Mouse (Mus musculus): Measurements from ENCODE around the gene Col4a1.

Col4a1 gene

DNA sequence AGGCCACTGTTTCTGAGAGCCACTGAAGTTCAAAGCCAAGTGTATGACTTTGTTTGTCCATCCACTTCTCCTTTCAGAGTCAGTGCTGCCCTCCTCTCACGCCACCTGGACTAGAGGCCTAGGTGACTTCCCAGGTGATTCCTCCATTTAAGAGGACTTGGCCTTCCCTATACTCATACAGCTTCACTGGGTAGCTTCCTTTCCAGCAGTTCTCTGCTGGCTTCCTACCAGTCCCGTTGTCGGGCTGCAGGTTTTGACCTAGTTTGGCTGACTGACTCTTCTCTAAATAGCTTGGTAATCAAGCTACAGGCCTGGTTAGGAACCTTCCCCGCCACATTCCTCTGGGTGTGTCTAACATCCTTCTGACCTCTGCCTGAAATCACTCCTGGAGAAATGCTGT is 18.9 kb upstream of the Col4a1 start:
- DNase-seq (ENCODE audit: low read depth, low spot score), result peak; percentile 42

- DNase-seq (ENCODE audit: low read depth, low spot score), result no peak
These were observed 15.2 kb upstream of the Col4a1 start for GRCm38 (mm10) chr8:11327722-11328417.

- DNase-seq (ENCODE audit: low read depth, low spot score), result no peak
These were observed 14.7 kb upstream of the Col4a1 start for GRCm38 (mm10) chr8:11327298-11327697.

DNA sequence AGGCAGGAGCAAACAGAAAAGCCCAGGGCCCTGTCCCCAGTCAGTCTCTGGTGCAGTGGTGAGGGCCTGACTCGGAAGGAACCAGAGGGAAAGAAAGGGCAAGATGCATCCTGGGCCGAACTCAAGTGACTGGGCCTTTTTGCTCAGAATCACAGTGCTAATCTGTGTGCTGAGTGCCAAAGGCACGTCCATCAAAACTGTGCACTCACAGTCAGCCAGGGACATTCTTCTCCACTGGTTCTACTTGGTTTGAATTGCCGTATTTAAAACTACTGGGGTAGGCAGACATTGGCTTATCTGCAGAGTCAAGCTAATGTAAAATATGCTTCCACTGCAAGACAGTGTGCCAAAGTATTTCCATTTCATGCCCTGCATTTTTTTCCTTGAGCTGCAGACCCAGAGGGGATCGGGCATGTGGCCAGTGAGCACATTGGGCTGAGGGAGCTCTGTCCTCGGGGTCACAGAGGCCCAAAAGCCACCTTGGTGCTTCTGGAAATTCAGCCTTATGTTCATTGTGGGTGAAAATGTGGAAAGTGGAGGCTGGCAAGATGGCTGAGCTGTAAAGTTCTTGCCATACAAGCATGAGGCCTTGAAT is 12.3 kb upstream of the Col4a1 start:
- no peak for DNase-seq (ENCODE audit: low read depth, low spot score)

- peak; percentile 44 for DNase-seq (ENCODE audit: low read depth, low spot score)
These were observed 11.1 kb upstream of the Col4a1 start for GRCm38 (mm10) chr8:11323681-11324080.

DNA sequence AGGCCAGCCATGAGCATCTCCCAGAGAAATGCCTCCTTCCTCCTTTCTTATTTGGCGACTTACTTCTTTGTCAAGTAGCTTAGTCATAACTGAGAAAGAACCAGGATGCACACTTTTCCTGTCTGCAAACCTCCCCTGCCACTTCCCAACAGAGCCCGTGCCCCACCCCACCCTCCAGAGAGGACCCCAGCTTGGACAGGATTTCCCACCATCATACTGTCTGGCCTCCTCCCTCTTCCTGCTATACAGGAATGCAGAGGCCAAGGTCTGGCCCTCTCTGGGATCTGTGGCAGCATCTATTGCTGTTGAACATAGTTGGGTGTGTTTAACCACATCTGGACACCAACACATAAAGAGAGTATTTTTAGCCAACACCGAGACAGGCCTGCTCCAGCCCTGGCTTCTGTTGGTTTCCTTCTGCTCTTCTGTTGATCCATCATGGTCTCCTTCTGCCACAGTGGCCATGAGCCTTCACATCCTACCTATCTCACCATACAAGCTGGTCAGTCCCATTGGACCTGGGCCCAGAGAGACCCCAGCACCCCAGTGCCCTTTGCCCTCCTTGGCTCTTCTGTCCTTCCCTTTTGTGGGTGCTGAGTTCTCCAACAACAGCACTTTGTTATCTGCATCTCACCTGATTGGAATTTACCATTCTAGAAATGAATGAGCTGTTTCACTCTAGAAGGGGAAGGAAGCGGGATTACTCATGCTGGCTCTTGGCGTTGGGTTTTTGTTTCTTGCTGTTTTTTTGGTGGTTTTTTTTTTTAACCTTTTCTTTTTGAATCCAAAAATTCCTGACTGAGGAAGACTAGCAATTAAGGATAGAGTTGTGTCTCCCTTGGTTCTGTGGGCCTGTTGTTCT is 10.3 kb upstream of the Col4a1 start:
- DNase-seq (ENCODE audit: low read depth, low spot score), result no peak

- DNase-seq (ENCODE audit: low read depth, low spot score), result no peak
These were observed 9.2 kb upstream of the Col4a1 start for GRCm38 (mm10) chr8:11321841-11322240.

DNA sequence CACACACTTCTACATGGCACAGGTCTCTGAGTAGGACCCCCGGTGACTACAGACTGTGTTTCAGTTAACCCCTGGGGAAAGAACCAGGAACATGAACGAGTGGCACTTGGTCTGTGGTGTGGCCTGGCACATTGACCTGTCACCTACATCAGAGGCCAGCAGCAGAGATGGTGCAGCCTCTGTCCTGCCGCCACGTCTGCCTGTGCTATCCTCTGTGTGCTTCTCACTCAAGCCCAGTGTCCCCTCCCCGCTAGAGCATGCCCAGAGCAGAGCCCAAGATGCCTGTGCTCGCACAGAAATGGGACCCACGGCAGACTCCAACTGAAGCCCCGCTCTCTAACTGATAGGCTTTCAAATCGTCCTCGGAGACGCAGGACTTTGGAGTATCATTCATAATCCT is 6.8 kb upstream of the Col4a1 start:
- DNase-seq (ENCODE audit: low read depth, low spot score), result no peak

GRCm38 (mm10) chr8:11316118-11316517 is 3.5 kb upstream of the Col4a1 start:
- DNase-seq (ENCODE audit: low read depth, low spot score), result no peak

DNA sequence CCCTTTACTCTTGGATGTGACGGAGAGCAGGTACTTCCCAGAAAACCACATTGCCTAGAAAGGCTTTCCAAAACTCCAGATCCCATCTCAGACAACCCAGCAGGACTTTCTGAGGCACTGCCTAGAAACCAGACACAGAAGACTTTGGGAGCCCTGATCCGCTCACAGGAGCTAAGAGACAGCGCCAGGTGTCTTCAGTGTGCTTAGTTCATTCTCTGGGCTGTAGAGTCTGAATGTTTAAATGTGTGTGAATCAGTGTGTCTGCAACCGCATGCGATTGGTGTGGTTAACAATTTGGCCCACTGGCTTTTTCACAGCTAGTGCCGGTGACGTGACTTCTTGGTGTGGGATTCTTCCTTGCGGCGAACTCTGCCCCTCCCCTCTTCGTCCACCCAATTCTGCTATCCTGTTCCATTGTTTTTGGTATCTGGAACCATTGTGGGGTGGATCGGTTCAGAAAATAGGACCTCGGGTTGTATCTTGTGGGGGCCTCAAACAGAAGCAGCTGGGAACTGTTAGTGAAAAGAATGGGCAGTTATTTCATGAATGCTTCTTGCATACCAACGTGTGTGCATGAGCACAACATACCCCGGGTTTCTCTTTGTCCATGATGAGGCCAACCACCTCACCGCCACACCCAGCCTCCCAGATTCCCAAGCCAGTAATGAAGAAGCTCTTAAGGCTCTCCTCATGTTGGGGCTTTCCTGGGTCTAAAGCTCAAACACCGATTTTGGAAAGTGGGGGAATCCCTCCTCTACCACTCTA is 2.7 kb upstream of the Col4a1 start:
- no peak for DNase-seq (ENCODE audit: low read depth, low spot score)

- DNase-seq (ENCODE audit: low read depth, low spot score), result no peak
These were observed 2.0 kb upstream of the Col4a1 start for GRCm38 (mm10) chr8:11314613-11315012.

GRCm38 (mm10) chr8:11313176-11314111 is 818 bp upstream of the Col4a1 start:
- DNase-seq (ENCODE audit: low read depth, low spot score), result peak; percentile 32

DNA sequence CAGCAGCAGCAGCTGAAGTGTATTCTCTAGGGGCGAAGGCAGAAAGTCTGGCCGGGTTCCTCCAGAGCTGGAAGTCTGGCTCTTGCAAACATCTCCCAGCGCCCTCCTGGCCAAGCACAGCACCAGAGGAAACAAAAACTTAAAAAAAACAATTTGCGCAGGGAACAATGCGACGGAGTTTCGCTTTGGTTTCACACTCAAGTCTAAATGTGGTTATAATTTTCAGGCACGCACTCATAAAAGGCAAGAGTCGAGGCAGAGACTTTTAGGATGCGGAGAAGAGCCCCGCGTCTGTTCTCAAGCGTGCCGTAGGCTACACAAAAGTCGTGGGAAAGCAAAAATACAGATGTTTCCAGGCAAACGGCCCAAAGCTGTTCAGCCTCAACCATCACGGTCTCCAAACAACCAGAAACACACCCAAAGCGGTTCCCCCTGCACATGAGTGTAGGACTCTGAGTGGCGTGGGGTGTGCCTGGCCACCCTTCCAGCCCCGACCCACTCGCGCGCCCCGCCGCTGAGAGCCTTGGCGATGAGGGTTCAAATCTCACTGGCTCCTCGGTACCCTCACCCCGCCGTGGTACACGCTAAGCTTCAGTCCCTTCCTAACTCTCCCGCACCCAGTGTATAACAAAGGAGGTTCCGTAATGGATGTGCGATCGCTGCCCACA is 811 bp downstream of the Col4a1 start:
- DNase-seq (ENCODE audit: low read depth, low spot score), result peak; percentile 76

DNA sequence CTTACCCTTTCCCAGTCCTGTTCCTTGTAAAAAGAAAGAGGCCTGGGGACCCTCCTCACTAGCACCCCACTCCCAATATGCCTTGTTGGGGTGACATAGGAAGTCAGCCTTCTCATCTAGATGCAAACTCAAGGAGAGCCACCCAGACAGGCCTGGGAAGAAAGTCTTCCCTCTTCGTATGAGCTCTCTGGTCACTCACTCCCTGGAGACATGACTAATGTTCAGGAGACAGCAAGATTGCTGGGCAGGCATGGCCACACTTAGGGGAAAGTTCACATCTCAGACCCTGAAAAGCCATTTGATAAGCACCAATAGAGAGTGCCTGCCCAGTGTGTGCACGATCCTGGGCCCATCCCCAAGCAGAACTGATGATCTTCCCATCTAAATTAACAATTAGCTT is 2.6 kb downstream of the Col4a1 start:
- no peak for DNase-seq (ENCODE audit: low read depth, low spot score)

DNA sequence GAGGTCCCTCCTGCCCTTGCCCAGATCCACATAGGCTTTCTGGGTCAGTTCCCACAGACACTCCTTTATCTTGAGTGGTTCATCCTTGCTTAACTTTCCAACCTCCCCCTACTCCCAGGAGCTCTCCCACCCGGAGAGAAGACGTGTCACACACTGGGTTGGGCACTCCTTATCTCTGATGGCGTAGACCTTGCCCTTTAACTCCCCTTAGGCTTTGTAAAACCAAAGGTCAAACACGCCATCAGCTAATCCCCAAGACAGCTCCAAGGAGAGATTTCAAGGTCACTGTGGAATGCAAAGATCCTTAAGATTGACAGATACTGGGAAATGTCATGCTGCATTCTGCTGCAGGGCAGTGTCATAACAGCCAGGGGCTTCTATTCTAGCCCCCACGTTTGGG is 3.4 kb downstream of the Col4a1 start:
- no peak for DNase-seq (ENCODE audit: low read depth, low spot score)

GRCm38 (mm10) chr8:11308570-11308998 is 4.0 kb downstream of the Col4a1 start:
- no peak for DNase-seq (ENCODE audit: low read depth, low spot score)

GRCm38 (mm10) chr8:11307451-11307850 is 5.2 kb downstream of the Col4a1 start:
- DNase-seq (ENCODE audit: low read depth, low spot score), result no peak

- no peak for DNase-seq (ENCODE audit: low read depth, low spot score)
These were observed 7.1 kb downstream of the Col4a1 start for GRCm38 (mm10) chr8:11305539-11305938.

DNA sequence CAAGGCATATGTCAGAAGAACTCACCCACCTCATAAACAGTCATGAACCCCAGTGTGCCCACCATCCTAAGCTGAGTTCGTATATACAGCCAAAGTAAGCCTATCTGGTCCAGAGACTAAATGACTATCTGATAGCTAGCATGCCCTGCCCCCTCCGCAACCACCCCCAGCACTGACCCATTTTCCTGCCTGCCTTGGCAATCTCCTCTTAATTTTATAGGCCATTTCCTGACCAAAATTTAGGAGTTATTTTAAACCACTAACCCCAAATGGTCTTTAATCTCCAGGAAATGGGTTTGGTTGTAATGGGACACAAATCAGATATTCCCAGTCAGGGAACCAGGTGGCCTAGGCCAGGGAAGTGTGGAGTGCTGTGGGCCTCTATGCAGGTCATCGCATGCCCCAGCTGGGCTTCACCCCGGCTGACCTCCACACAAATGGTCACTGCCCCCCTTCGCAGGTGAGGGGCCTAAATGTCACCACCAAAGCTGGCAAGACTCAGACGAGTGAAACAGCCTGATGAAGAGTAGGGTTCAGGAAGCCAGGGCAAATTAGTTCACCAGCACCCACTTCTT is 8.5 kb downstream of the Col4a1 start:
- no peak for DNase-seq (ENCODE audit: low read depth, low spot score)

DNA sequence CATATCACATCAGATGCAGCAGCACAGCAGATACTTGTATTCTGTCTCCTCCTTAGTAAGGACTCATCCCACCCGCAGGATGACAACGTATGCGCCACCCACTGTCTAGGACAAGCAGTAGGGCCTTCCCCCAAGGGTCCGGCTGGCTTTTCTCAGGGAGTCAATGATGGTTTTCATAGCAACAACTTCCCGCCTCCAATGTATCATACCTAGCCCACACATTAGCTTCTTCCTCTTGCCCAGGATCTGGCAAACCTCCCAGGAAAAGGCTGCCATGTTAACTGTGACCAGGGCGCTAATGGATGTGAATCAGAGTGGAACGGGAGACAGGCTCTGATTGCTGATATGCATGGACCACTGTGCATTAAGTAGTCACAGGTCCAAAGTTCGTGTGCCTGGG is 12.2 kb downstream of the Col4a1 start:
- DNase-seq (ENCODE audit: low read depth, low spot score), result no peak

Measured in skeletal muscle tissue, adult 2 months (tissue).